Mouse (Mus musculus) lung, postnatal 0 days (tissue): ENCODE data around the gene Fbxo21. TPM values are rescaled to one million over a fixed set of nuclear protein-coding genes. Genes with fewer than 3 reads are reported as not detected.

Source experiments
- ATAC-seq: fragments of 200-750 bp; cut with Nextera tagmentation; 2 replicates; pipeline ENCODE4 v1.8.0; 2017; ENCODE audit warnings: moderate library complexity
- DNase-seq: peaks from one replicate; pipeline ENCODE4 v3.0.0-alpha.2; 2016; ENCODE audit warnings: low spot score
- H3K27ac ChIP-seq: fragments of 300-500 bp; sonication (generic); 2 replicates; pipeline ENCODE4 v1.5.1; 2014; ENCODE audit warnings: antibody characterized with exemption, mild to moderate bottlenecking, low read length, mixed read lengths
- H3K27me3 ChIP-seq: fragments of 300-500 bp; sonication (generic); replicated peaks from 2 replicates; pipeline ENCODE4 v1.6.1; 2014; ENCODE audit warnings: low read length, mixed read lengths; ENCODE audit not compliant: insufficient read depth
- H3K36me3 ChIP-seq: fragments of 300-500 bp; sonication (generic); 2 replicates; pipeline ENCODE4 v1.6.1; 2014; ENCODE audit warnings: low read length, mixed read lengths; ENCODE audit not compliant: insufficient read depth
- H3K4me1 ChIP-seq: fragments of 300-500 bp; sonication (generic); 2 replicates; pipeline ENCODE4 v1.6.1; 2014; ENCODE audit warnings: antibody characterized with exemption, low read depth, low read length, mixed read lengths; ENCODE audit not compliant: insufficient read depth
- H3K4me2 ChIP-seq: fragments of 300-500 bp; sonication (generic); replicated peaks from 2 replicates; pipeline ENCODE4 v1.6.1; 2014; ENCODE audit warnings: low read depth, mild to moderate bottlenecking, low read length, moderate library complexity, mixed read lengths
- H3K4me3 ChIP-seq: fragments of 300-500 bp; sonication (generic); 2 replicates; pipeline ENCODE4 v1.5.1; 2014; ENCODE audit warnings: low read depth, low read length
- H3K9ac ChIP-seq: fragments of 300-500 bp; sonication (generic); replicated peaks from 2 replicates; pipeline ENCODE4 v1.6.1; 2014; ENCODE audit warnings: low read depth, mild to moderate bottlenecking
- H3K9me3 ChIP-seq: fragments of 300-500 bp; sonication (generic); 2 replicates; pipeline ENCODE4 v1.6.1; 2016; ENCODE audit warnings: low read length, mixed read lengths
- CTCF ChIP-seq: IDR thresholded peaks from 2 replicates; pipeline ENCODE4 v1.5.1; 2016; ENCODE audit warnings: antibody characterized with exemption, mild to moderate bottlenecking
- EP300 ChIP-seq: IDR thresholded peaks from 2 replicates; pipeline ENCODE4 v1.6.1; 2016; ENCODE audit warnings: antibody characterized with exemption, mild to moderate bottlenecking, control low read depth
- WGBS: fragments of 180-500 bp; shearing (Covaris S2); extraction: QIAGEN DNeasy Blood & Tissue Kit; methylation state at CpG from one replicate; pipeline ENCODE4 v1.1.7; 2014; 5-methylcytosine and 5-hydroxymethylcytosine counted together
- polyA plus RNA-seq: library from polyadenylated mRNA; unstranded; fragments of >200 nt; fragmentation: Nextera tagmentation; extraction: Ambion mirVana; gene quantifications from 2 replicates; pipeline ENCODE4 v1.2.1, GENCODE M21; 2015

Fbxo21 gene
- polyA plus RNA-seq, 1 experiment from 2014 or later: 18.8 TPM

- no peaks in the 10 kb centered on the region for H3K27me3 ChIP-seq
- H3K9ac ChIP-seq: no peak overlapping the region
- no peaks in the 10 kb centered on the region for H3K4me1 ChIP-seq
- no peak overlapping the region for H3K27ac ChIP-seq
- no peak overlapping the region for H3K4me2 ChIP-seq
- no peak overlapping the region for H3K4me3 ChIP-seq
- H3K36me3 ChIP-seq: peaks cover 8% of the 10 kb centered on the region
- H3K9me3 ChIP-seq: no peaks in the 10 kb centered on the region
- ATAC-seq (no peak), DNase-seq (no peak)
- 90% methylated on average over 13 of the region's 13 CpGs for WGBS
- TF ChIP-seq CTCF (no peak), EP300 (no peak)
Measured at GRCm38 (mm10) chr5:118008344-118008743, 31.8 kb downstream of the Fbxo21 start.

- 58% methylated on average over 7 of the region's 7 CpGs for WGBS
- Histone ChIP-seq H3K9ac (no peak overlapping the region), H3K27ac (no peak overlapping the region), H3K36me3 (peaks cover 8% of the 10 kb centered on the region), H3K9me3 (no peaks in the 10 kb centered on the region), H3K4me2 (no peak overlapping the region), H3K27me3 (no peaks in the 10 kb centered on the region), H3K4me3 (no peak overlapping the region), H3K4me1 (no peaks in the 10 kb centered on the region)
- TF ChIP-seq CTCF (no peak), EP300 (no peak)
- ATAC-seq (no peak), DNase-seq (no peak)
Measured at GRCm38 (mm10) chr5:118010872-118011271, 34.3 kb downstream of the Fbxo21 start.

- no peak overlapping the region for H3K4me3 ChIP-seq
- no peaks in the 10 kb centered on the region for H3K4me1 ChIP-seq
- TF ChIP-seq EP300: no peak
- no peak for TF ChIP-seq CTCF
- 64% methylated on average over 7 of the region's 7 CpGs for WGBS
- no peak overlapping the region for H3K9ac ChIP-seq
- no peak overlapping the region for H3K4me2 ChIP-seq
- H3K27me3 ChIP-seq: no peaks in the 10 kb centered on the region
- H3K27ac ChIP-seq: no peak overlapping the region
- no peaks in the 10 kb centered on the region for H3K9me3 ChIP-seq
- DNase-seq: no peak
- ATAC-seq: no peak
- H3K36me3 ChIP-seq: peaks cover 8% of the 10 kb centered on the region
Measured at GRCm38 (mm10) chr5:118011796-118012195, 35.3 kb downstream of the Fbxo21 start.

GRCm38 (mm10) chr5:118015028-118015427 lies 38.5 kb downstream of the Fbxo21 start:
- Histone ChIP-seq H3K36me3 (no peaks in the 10 kb centered on the region), H3K9ac (no peak overlapping the region), H3K27me3 (no peaks in the 10 kb centered on the region), H3K9me3 (no peaks in the 10 kb centered on the region), H3K4me3 (no peak overlapping the region), H3K27ac (no peak overlapping the region), H3K4me1 (no peaks in the 10 kb centered on the region), H3K4me2 (no peak overlapping the region)
- peak; percentile 24 for DNase-seq
- TF ChIP-seq EP300 (no peak), CTCF (no peak)
- 15% methylated on average over 12 of the region's 12 CpGs for whole genome bisulfite sequencing
- ATAC-seq: no peak

- H3K27me3 ChIP-seq: no peaks in the 10 kb centered on the region
- WGBS: 70% methylated on average over 2 of the region's 2 CpGs
- no peak for ATAC-seq
Measured at GRCm38 (mm10) chr5:118015669-118016068, 39.1 kb downstream of the Fbxo21 start.

GRCm38 (mm10) chr5:118017527-118017926 lies 41.0 kb downstream of the Fbxo21 start:
- H3K9me3 ChIP-seq: no peaks in the 10 kb centered on the region
- no peak for DNase-seq
- no peaks in the 10 kb centered on the region for H3K4me1 ChIP-seq
- no peaks in the 10 kb centered on the region for H3K27me3 ChIP-seq
- H3K4me2 ChIP-seq: no peak overlapping the region
- no peak for ATAC-seq
- H3K27ac ChIP-seq: no peak overlapping the region
- WGBS: 46% methylated on average over 5 of the region's 5 CpGs
- no peaks in the 10 kb centered on the region for H3K36me3 ChIP-seq
- H3K9ac ChIP-seq: no peak overlapping the region
- H3K4me3 ChIP-seq: no peak overlapping the region
- TF ChIP-seq CTCF (no peak), EP300 (no peak)

More at GRCm38 (mm10) chr5:118015669-118016068, 39.1 kb downstream of the Fbxo21 start:
- H3K27ac ChIP-seq: no peak overlapping the region
- TF ChIP-seq EP300: no peak
- TF ChIP-seq CTCF: no peak
- no peaks in the 10 kb centered on the region for H3K9me3 ChIP-seq
- no peak overlapping the region for H3K4me3 ChIP-seq
- H3K36me3 ChIP-seq: no peaks in the 10 kb centered on the region
- no peak overlapping the region for H3K9ac ChIP-seq
- H3K4me2 ChIP-seq: no peak overlapping the region
- no peaks in the 10 kb centered on the region for H3K4me1 ChIP-seq
- no peak for DNase-seq

GRCm38 (mm10) chr5:118019905-118020304 lies 43.4 kb downstream of the Fbxo21 start:
- WGBS: 62% methylated on average over 11 of the region's 11 CpGs
- H3K27ac ChIP-seq: no peak overlapping the region
- TF ChIP-seq CTCF (no peak), EP300 (no peak)

More at GRCm38 (mm10) chr5:118019905-118020304, 43.4 kb downstream of the Fbxo21 start:
- Histone ChIP-seq H3K4me2 (no peak overlapping the region), H3K27me3 (no peaks in the 10 kb centered on the region), H3K9ac (no peak overlapping the region), H3K4me3 (no peak overlapping the region), H3K4me1 (no peaks in the 10 kb centered on the region), H3K36me3 (no peaks in the 10 kb centered on the region), H3K9me3 (no peaks in the 10 kb centered on the region)
- DNase-seq: no peak
- no peak for ATAC-seq
